Mouse (Mus musculus) cerebellum, adult 18-20 months (tissue): ENCODE data around the gene Gusb.

Experiments used
- DNase-seq, 2 experiments: peaks; one replicate each; pipeline ENCODE4 v3.0.0; 2021

Gusb gene

DNA sequence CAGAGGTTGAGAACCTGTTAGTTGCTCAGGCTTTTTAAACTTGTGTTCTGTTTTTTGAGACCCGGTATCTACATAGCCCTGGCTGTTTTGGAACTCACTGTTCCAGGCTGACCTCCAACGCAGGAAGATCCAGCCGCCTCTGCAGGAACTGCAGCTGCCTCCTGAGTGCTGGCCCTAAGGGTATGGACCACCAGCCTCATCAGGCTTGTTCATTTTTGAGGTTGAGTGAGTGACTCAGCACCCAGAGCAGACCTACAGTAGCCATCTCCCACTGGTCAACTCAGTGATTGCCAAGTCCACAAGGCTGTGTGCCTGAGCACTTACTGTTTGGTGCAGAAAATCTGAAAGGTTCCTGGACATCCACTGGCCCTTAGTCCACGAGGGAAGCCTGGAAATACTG is 31.4 kb downstream of the Gusb start:
- no peak for DNase-seq

DNA sequence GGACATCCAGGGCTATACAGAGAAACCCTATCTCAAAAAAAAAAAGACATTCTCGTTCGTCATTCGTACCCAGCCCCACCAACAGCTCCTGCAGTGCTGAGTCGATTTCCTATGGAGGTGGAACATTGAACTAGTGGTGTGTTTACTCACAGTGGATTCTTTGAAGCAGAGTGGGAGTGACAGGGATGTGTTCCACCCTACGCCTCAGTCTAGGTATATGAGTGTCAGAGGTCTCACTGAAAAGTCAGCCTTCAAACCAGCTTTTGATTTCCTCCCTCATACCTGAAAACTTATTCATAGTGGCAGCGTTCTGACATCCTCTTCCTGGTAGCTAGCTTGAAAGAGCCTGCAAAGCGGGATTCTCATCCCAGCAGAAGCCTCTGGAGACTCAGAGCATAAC is 34.4 kb downstream of the Gusb start:
- no peak for DNase-seq

DNA sequence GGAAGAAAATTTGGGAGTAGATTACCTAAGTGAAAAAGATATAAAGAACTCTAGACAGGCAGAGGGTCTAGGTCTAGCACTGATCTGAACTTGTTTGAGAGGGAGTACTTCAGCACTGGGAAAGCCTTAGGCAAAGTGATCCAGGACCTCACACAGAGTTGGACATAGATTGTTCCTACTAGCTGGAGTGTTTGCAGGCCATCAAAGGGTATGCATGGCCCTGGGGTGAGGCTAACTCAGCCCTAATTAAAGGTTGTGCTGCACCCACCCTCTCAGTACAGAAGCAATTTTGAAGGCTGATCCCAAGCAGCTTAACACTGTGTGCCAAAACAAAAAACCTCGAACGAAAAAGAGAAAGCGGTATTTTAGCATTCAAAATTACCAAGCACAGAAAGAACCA is 36.4 kb downstream of the Gusb start:
- no peak for DNase-seq

DNA sequence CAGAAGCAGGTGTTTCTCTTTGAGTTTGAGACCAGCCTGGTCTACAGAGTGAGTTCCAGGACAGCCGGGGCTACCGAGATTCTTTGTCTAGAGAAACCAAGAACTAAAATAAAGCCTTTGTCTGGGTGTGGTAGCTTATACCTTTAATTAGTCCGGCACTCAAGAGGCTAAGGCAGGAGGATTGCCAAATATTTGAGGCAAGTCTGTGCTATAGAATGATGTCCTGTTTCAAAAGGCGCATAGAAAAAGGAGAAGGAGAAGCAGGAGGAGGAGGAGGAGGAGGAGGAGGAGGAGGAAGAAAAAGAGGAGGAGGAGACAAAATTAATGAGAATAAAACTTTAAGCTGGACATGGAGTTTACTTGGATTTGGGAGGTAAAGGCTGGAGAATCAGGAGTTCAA is 39.6 kb downstream of the Gusb start:
- no peak for DNase-seq

DNA sequence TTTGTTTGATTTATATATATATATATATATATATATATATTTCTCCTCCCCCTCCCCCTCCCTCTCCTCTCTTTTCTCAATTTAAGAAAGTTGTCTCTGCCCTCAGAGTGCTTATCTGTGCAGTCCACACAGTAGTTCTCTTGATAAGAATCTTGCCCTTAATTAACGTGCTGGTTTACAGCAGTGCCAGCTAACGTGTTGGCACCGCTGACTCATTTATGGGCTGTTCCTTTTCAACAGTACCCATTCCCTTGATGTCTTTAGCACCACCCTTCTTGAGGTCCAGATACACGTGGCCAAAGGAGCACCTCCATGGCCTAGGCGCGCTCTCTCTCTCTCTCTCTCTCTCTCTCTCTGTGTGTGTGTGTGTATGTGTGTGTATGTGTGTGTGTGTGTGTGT is 47.1 kb downstream of the Gusb start:
- DNase-seq: no peak

DNA sequence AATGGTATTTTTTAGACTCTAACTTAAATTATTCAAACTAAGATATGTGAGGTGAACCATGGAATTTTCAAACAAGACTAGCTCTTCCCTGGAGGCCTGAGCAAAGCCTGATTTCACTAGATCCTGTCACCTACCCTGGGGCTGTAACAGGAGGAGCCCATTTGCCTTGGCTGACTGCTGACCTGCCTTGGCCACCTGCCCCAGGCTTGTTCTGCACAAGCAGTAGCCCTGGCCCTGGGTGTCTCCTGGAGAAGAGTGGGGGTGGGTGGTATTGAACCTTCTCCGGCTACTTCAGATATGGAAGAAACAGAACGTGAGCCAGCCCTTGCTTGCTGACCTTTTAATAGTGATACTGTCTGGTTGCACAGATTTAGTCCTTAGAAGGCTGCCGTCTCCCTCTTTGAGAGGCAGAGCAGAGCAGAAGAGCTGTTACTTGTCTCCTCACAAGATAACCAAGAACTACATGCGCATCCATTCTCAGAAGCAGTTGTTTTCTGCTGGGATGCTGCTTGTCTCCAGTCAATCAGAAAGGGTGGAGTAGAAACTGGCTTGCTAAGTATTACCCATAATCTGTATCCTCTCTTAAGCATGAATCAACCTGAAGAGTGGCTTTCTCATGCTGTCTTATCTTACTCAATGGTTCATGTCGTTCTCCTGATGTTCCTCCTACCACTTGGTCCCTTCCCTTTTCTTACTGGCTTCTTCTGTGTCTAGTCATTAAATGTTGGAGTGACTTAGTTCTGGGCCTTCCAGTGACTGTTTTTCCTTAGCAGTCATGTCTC is 48.2 kb downstream of the Gusb start:
- peak; percentile 53 to 64 for DNase-seq

DNA sequence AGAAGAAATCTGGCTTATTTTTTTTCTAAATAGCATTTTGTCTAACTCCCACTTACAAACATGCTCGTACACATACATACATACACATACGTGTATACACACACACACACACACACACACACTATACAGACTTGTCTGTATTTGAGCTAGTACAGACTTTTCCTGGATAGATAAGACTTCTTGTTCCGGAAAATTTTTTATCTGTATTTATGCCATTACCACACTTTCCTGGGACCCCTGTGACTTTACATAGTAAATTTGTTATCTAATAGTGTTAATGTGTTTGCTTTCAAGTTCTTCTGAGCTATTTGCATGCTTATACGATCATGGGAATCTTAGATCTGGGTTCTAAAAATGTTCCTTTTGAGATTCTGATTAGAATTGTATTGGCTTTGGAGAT is 50.7 kb downstream of the Gusb start:
- no peak for DNase-seq

DNA sequence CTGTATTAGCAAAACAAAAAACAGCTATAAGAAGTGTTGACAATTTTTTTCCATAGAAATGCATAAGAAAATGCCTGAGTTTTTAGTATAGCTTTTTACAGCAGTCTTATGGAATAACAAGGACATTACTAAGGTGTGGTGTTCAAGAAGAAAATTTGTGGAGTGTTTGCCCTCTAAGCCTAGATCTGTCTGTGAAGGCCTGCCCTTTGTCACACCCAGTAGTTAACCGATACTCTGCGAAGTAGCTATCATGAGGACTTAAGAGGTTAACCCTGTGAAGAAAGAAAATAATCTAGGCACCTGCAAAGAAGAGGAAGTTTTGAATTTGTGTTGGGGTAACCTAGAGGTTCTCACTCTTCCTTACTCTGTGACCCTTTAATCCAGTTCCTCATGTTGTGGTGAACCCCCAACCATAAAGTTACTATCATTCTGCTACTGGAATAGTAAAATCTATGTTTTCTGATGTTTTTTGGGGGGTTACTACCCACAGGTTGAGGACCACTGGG is 55.3 kb downstream of the Gusb start:
- no peak for DNase-seq

DNA sequence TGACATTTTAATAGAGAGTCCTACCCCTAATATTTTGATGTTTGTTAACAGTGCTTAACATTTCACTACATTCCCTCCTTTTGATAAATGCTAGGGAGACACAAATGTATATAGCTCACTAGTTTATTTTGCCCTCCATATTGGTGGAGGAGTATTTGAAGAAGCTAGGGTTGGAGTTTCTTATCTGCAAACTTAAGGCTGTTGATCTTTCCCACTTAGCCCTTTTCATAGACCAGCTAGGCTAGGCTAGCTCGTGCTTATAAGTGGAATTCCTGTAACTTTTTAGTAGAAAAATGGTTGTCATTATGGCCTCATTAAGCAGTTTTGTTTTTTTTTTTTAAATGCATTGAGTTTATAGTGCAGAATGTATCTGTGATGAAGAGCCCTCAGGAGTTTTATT is 59.4 kb downstream of the Gusb start:
- no peak for DNase-seq

DNA sequence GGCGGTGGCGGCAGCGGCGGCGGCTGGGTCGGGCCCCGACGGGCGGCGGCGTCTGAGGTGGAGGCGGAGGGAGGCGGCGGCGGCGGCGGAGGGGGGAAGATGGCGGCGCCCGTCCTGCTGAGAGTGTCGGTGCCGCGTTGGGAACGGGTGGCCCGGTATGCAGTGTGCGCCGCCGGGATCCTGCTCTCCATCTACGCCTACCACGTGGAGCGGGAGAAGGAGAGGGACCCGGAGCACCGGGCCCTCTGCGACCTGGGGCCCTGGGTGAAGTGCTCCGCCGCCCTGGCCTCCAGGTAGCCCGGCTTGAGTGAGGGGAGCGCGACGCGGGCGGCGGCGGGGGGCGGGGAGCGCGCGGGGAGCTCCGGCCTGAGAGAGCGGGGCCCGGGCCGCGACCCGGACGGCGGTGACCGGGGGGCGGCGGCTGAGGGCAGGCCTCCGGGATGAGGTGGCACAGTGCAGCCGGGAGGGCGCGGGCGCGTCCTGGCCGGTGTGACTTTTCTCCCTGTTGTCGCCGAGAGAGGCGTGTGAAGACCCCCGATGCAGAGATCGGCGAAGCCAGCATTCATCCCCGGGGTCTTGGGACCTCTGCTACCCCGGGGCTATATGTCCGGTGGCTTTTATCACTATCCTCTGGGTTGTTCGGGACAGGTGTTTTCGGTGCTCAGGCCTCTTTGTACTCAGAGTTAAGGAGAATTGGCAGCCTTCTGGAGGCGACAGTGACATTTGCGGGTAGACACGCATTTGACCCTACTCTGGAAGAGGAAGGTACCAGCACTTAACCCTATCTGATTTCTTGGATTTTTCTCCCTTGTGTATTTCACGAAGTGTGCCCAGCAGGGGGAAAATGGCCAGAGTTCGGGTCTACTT is 60.5 kb downstream of the Gusb start:
- DNase-seq: peak; percentile 33 to 62

DNA sequence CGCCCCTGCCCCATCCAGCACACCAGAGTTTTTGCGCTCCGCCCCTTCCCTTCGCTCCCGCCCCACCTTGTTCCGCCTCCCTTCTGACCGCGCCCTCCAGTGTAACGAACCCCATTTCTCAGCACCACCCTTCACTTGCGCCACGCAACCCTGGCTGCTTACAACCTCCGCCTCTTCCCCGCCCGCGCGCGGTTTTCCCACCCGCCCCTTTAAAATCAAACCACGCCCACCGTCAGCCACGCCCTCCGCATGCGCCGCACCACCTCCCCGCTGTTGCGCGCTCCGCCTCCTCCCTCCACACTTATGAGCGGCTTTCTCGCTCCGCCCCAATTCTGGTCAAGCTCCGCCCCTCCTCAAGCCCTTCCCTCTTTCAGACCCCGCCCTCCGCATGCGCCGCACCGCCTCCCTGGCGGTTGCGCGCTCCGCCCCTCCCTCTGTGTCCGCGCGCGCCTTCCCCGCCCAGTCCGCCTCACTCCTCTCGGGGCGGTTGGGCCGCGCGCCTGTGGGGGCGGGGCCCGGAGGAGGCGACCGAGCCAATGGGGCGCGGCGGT is 61.3 kb downstream of the Gusb start, which contains the start of gene Vkorc1l1:
TSS of gene Vkorc1l1 (plus strand) at position 476 of the 551 bp plus-strand sequence.
- DNase-seq: peak; percentile 98

DNA sequence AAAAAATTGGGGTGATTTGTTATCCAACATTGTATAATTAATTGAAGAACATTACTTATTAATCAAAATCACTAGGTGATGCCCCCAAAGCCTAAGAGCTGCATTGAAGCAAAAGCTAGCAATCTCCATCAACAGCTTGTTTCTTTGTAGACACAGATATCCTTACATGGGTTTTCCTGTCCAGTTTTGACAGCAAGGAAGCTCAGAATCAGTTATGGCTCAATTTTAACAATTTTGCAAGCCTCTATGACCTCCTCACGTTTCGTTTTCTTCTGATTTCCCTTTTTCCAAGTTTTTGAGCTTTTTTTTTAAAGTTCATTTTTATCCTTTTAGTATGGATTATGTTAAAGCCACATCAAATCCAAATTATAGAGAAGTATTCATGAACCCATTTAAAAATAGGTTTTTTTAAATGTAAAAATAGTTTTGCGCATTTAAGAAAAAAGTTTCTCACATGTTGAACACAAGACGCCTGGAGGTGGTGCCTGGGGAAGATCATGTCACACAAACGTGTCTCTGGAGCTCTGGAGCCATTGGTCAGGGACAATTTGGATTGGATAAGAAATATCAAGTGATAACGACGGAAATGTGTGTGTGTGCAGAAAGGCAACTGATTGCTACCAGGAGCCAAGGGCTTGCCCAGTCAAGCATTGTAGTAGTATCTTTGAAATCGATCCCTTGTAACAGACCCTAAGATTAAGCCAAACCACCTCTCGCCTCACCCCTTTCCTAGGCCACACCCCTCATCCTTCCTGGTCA is 61.9 kb downstream of the Gusb start:
- no peak for DNase-seq

DNA sequence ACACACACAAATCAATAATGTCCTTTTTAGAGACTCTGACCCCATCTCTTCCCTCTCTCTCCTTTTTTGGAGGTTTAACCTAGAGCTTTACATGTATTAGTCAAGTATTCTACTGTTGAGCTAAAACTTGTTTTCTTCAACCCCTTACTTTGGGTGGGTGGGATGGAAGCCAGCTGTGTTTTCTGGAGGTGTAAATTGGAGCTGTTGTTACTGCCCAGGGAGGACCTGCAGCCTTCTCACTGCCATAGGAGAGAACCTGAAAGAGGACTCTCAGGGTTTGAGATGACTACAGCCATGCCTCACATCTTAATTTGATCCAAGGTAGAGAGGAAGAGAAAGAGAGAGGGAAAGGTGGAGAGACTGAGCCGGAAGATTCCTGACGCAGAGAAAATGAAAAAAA is 62.6 kb downstream of the Gusb start:
- peak; percentile 8 to 10 for DNase-seq
